Comparison of ENCODE assay signal across 9 mouse cellular contexts in genomic region chr5:107237971-107238426, GRCm38 (mm10). TPM values are rescaled to one million over a fixed set of nuclear protein-coding genes. Genes with fewer than 3 reads are reported as not detected.
DNase-seq lines count a peak whose midpoint lies in the region; ATAC-seq lines count a peak whose summit lies in the region.
"Had no signal": no experiment of that assay in that cellular context is flagged by ENCODE, and none has a peak within 500 bp of the region (broad histone marks: within the 10 kb centered on the region; RNA-seq: fewer than 3 reads in every experiment).

No protein-coding gene starts in this region.

- WGBS in heart, embryonic 12.5 days = 34% methylated on average over 7 of the region's 7 CpGs
- WGBS in liver, embryonic 16.5 days (ENCODE audit: insufficient replicate concordance) = 38% methylated on average over 7 of the region's 7 CpGs

- no peaks in the 10 kb centered on the region for H3K27me3 ChIP-seq in heart, embryonic 12.5 days (replicated peaks)
- no peaks in the 10 kb centered on the region for H3K27me3 ChIP-seq in liver, embryonic 16.5 days (ENCODE audit: control insufficient read depth, insufficient read depth, low read depth, low read length)
- H3K27me3 ChIP-seq: embryonic facial prominence, embryonic 13.5 days had no signal

- H3K9ac ChIP-seq in heart, embryonic 12.5 days = no peak overlapping the region
- no peak overlapping the region for H3K9ac ChIP-seq in liver, embryonic 16.5 days (ENCODE audit: low read depth, low read length)
- H3K9ac ChIP-seq: embryonic facial prominence, embryonic 13.5 days; neural tube, embryonic 13.5 days had no signal

- peak overlapping the region; percentile 39; the same call in 1 of the 2 replicates for H3K27ac ChIP-seq in heart, embryonic 12.5 days (ENCODE audit: poor library complexity, severe bottlenecking)
- H3K27ac ChIP-seq in liver, embryonic 16.5 days (ENCODE audit: low read length) = no peak overlapping the region
- H3K27ac ChIP-seq: embryonic facial prominence, embryonic 13.5 days; neural tube, embryonic 13.5 days had no signal

- peaks cover 68% of the 10 kb centered on the region for H3K4me1 ChIP-seq in heart, embryonic 12.5 days (replicated peaks)
- H3K4me1 ChIP-seq in liver, embryonic 16.5 days (ENCODE audit: control insufficient read depth, low read depth, low read length) = peaks cover 56% of the 10 kb centered on the region

- DNase-seq in ovary, postnatal 36 days (ENCODE audit: low spot score) = peak; percentile 64
- DNase-seq in ovary, postnatal 10 days (ENCODE audit: low spot score) = no peak
- no peak for DNase-seq in layer of hippocampus, adult 18-20 months (ENCODE audit: low spot score in 2 of 2)
- no peak for DNase-seq in B cell, adult 2 months
- no peak for DNase-seq in spleen, postnatal 36 days (ENCODE audit: low spot score in 2 of 2)

- H3K9me3 ChIP-seq in heart, embryonic 12.5 days (replicated peaks) = no peaks in the 10 kb centered on the region
- H3K9me3 ChIP-seq in liver, embryonic 16.5 days (replicated peaks; ENCODE audit: control insufficient read depth, low read length) = no peaks in the 10 kb centered on the region
- H3K9me3 ChIP-seq: embryonic facial prominence, embryonic 13.5 days; neural tube, embryonic 13.5 days had no signal

- H3K4me2 ChIP-seq in heart, embryonic 12.5 days = no peak overlapping the region
- no peak overlapping the region for H3K4me2 ChIP-seq in liver, embryonic 16.5 days (ENCODE audit: low read depth, low read length)
- H3K4me2 ChIP-seq: embryonic facial prominence, embryonic 13.5 days; neural tube, embryonic 13.5 days had no signal

- H3K4me3 ChIP-seq in heart, embryonic 12.5 days = no peak overlapping the region
- H3K4me3 ChIP-seq in liver, embryonic 16.5 days (ENCODE audit: low read depth, low read length) = no peak overlapping the region
- H3K4me3 ChIP-seq: embryonic facial prominence, embryonic 13.5 days; neural tube, embryonic 13.5 days had no signal

- no peak for ATAC-seq in heart, embryonic 12.5 days (ENCODE audit: insufficient number of reproducible peaks, low FRiP score)
- peak; percentile 67 for ATAC-seq in liver, embryonic 16.5 days (ENCODE audit: low read depth)

- H3K36me3 ChIP-seq in heart, embryonic 12.5 days = no peaks in the 10 kb centered on the region
- no peaks in the 10 kb centered on the region for H3K36me3 ChIP-seq in liver, embryonic 16.5 days (ENCODE audit: control insufficient read depth, insufficient read depth)
- H3K36me3 ChIP-seq: embryonic facial prominence, embryonic 13.5 days; neural tube, embryonic 13.5 days had no signal

RNA-seq across cellular contexts. Expression of gene Tgfbr3, which starts 51.4 kb away (rescaled TPM):
- polyA plus RNA-seq in heart, embryonic 12.5 days (2016; fragmentation: Nextera tagmentation; extraction: Ambion mirVana) = 38.1 and 38.2 TPM in 2 replicates
- 6.5 and 6.8 TPM in 2 replicates for polyA plus RNA-seq in liver, embryonic 16.5 days (2015; fragmentation: Nextera tagmentation; extraction: Ambion mirVana)
- total RNA-seq in layer of hippocampus, adult 18-20 months (2021) = 10 to 100 TPM; 18.2 to 21.0 TPM
